Mouse (Mus musculus) effector memory CD4-positive, alpha-beta T cell, adult 5 months (primary cell): ENCODE data around the gene Mon1b. TPM values are rescaled to one million over a fixed set of nuclear protein-coding genes. Genes with fewer than 3 reads are reported as not detected.

Experiments used
- polyA plus RNA-seq: library from polyadenylated mRNA; unstranded; fragments of 100-300 nt; shearing (Covaris generic); gene quantifications from one replicate; pipeline ENCODE4 v1.2.1, GENCODE M21; 2017

Mon1b gene
- polyA plus RNA-seq: 14.8 TPM

GRCm38 (mm10) chr8:113634670-113635591 is at the start of gene Mon1b:
Gene Mon1b (plus strand): TSS chr8:113635587.

GRCm38 (mm10) chr8:113642926-113643325 is 7.5 kb downstream of the Mon1b start, which contains the start of gene Syce1l:
Gene Syce1l (plus strand): TSS chr8:113643213.

Other genes starting within 250 kb of the Mon1b start
- gene Syce1l, start 7.6 kb downstream of the Mon1b start, polyA plus RNA-seq: not detected
- gene Adamts18, start 213.2 kb downstream of the Mon1b start, polyA plus RNA-seq: 0.24 TPM